ENCODE assay signal across 41 mouse cellular contexts in the genomic region with DNA sequence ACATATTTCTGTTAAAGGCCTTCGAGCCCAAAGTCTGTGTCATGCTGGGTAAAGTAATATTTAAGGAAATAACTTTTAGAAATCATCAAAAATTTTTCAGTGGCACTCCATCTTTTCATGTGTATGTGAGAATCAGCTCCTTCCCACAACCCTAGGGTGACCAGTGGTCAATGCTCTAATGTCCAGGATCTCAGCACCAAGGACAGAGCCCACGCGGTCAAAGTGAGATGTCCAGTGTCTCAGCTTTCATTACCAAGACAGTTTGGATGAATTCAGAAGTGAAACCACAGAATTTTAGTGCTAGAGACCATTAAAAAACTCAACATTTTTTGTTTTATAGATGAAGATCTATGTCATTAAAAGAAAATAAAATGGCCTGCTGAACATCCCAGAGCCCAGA. TPM values are rescaled to one million over a fixed set of nuclear protein-coding genes. Genes with fewer than 3 reads are reported as not detected.
DNase-seq lines count a peak whose midpoint lies in the region; ATAC-seq and TF ChIP-seq lines count a peak whose summit lies in the region.
"Had no signal": no experiment of that assay in that cellular context is flagged by ENCODE, and none has a peak within 500 bp of the region (broad histone marks: within the 10 kb centered on the region; RNA-seq: fewer than 3 reads in every experiment).

No protein-coding gene starts in this region.

- 56% methylated on average over 3 of the region's 3 CpGs for WGBS in kidney, postnatal 0 days
- 56% methylated on average over 3 of the region's 3 CpGs for WGBS in kidney, adult 2 months
- WGBS in intestine, embryonic 16.5 days = 69% methylated on average over 3 of the region's 3 CpGs

- no peak overlapping the region for H3K9ac ChIP-seq in kidney, postnatal 0 days (ENCODE audit: low read depth, low read length)
- no peak overlapping the region for H3K9ac ChIP-seq in intestine, embryonic 16.5 days (ENCODE audit: low read depth, low read length)
- H3K9ac ChIP-seq: embryonic facial prominence, embryonic 13.5 days; forebrain, embryonic 15.5 days; heart, embryonic 13.5 days; hindbrain, embryonic 14.5 days; liver, embryonic 12.5 days; liver, postnatal 0 days; midbrain, embryonic 13.5 days; stomach, embryonic 15.5 days had no signal

- no peak overlapping the region for H3K4me2 ChIP-seq in kidney, postnatal 0 days (ENCODE audit: low read length)
- H3K4me2 ChIP-seq in intestine, embryonic 16.5 days (ENCODE audit: low read depth, low read length) = no peak overlapping the region
- H3K4me2 ChIP-seq: embryonic facial prominence, embryonic 13.5 days; forebrain, embryonic 15.5 days; heart, embryonic 13.5 days; hindbrain, embryonic 14.5 days; liver, embryonic 12.5 days; midbrain, embryonic 13.5 days; stomach, embryonic 15.5 days had no signal

- no peaks in the 10 kb centered on the region for H3K4me1 ChIP-seq in kidney, postnatal 0 days (replicated peaks; ENCODE audit: insufficient read depth, low read length)
- H3K4me1 ChIP-seq in kidney, adult 2 months (ENCODE audit: control insufficient read depth, insufficient read depth, low read length) = no peaks in the 10 kb centered on the region
- H3K4me1 ChIP-seq in intestine, embryonic 16.5 days (ENCODE audit: control insufficient read depth, insufficient read depth, low read length) = no peaks in the 10 kb centered on the region
- H3K4me1 ChIP-seq: embryonic facial prominence, embryonic 13.5 days; forebrain, embryonic 10.5 days; heart, embryonic 13.5 days; liver, embryonic 12.5 days; midbrain, embryonic 13.5 days; stomach, embryonic 15.5 days had no signal

- ATAC-seq in kidney, postnatal 0 days (replicated peaks; ENCODE audit: low FRiP score, low read depth) = no peak
- no peak for ATAC-seq in intestine, embryonic 16.5 days
- ATAC-seq: forebrain, embryonic 15.5 days; liver, embryonic 12.5 days; liver, postnatal 0 days; lung, postnatal 0 days; midbrain, embryonic 13.5 days; Patski had no signal

- DNase-seq in kidney, postnatal 0 days (ENCODE audit: low spot score) = peak; percentile 48
- DNase-seq in kidney, adult 2 months = no peak
- DNase-seq in 3T3-L1 (ENCODE audit: low read depth, low spot score) = peak; percentile 56
- peak; percentile 21 for DNase-seq in Muller cell, postnatal 12 days (ENCODE audit: inconsistent ontology term)
- peak; percentile 37 for DNase-seq in embryo, embryonic 11 days
- DNase-seq in left cerebral cortex, postnatal 25 days (ENCODE audit: low spot score in 2 of 2) = no peak
- DNase-seq: gastrocnemius, postnatal 25 days; heart, postnatal 10 days; kidney, adult 11 months; kidney, postnatal 14 days; liver, postnatal 0 days; right cerebral cortex, postnatal 25 days; thymus, postnatal 14 days had no signal

- H3K36me3 ChIP-seq in kidney, postnatal 0 days (ENCODE audit: insufficient read depth, low read length) = no peaks in the 10 kb centered on the region
- no peaks in the 10 kb centered on the region for H3K36me3 ChIP-seq in kidney, adult 2 months (ENCODE audit: control insufficient read depth, insufficient read depth, low read length)
- H3K36me3 ChIP-seq in intestine, embryonic 16.5 days (ENCODE audit: control insufficient read depth, insufficient read depth, low read length) = no peaks in the 10 kb centered on the region
- H3K36me3 ChIP-seq: embryonic facial prominence, embryonic 13.5 days; forebrain, embryonic 10.5 days; forebrain, embryonic 15.5 days; heart, embryonic 13.5 days; liver, embryonic 12.5 days; midbrain, embryonic 13.5 days; stomach, embryonic 15.5 days had no signal

- H3K27me3 ChIP-seq in kidney, postnatal 0 days (ENCODE audit: insufficient read depth, low read length) = no peaks in the 10 kb centered on the region
- peaks cover 2% of the 10 kb centered on the region; the same call in 1 of the 2 replicates for H3K27me3 ChIP-seq in kidney, adult 2 months (replicated peaks; ENCODE audit: control insufficient read depth, insufficient read depth, low read length)
- H3K27me3 ChIP-seq in intestine, embryonic 16.5 days (replicated peaks; ENCODE audit: control insufficient read depth, insufficient read depth, low read length) = no peaks in the 10 kb centered on the region
- H3K27me3 ChIP-seq: embryonic facial prominence, embryonic 13.5 days; forebrain, embryonic 15.5 days; heart, embryonic 13.5 days; liver, embryonic 12.5 days; midbrain, embryonic 13.5 days; Patski; stomach, embryonic 15.5 days had no signal

- TF ChIP-seq POLR2A in kidney, adult 2 months (IDR thresholded peaks at IDR 0.05; ENCODE audit: low read depth, low read length) = no peak

- no peak overlapping the region for H3K27ac ChIP-seq in kidney, postnatal 0 days
- no peak overlapping the region for H3K27ac ChIP-seq in kidney, adult 2 months (ENCODE audit: insufficient read depth, low read depth, low read length)
- no peak overlapping the region for H3K27ac ChIP-seq in intestine, embryonic 16.5 days (ENCODE audit: low read length)
- H3K27ac ChIP-seq: embryonic facial prominence, embryonic 13.5 days; forebrain, embryonic 10.5 days; forebrain, embryonic 15.5 days; heart, embryonic 13.5 days; hindbrain, embryonic 14.5 days; left cerebral cortex, adult 2 months; liver, embryonic 12.5 days; macrophage; midbrain, embryonic 13.5 days; stomach, embryonic 15.5 days had no signal

- intact Hi-C loops in left cerebral cortex, postnatal 25 days (cut with DNase I) = no loop called here

- H3K9me3 ChIP-seq in kidney, postnatal 0 days (replicated peaks; ENCODE audit: low read length) = no peaks in the 10 kb centered on the region
- H3K9me3 ChIP-seq in intestine, embryonic 16.5 days (ENCODE audit: control insufficient read depth, low read length) = no peaks in the 10 kb centered on the region
- H3K9me3 ChIP-seq: embryonic facial prominence, embryonic 13.5 days; forebrain, embryonic 10.5 days; forebrain, embryonic 15.5 days; heart, embryonic 13.5 days; liver, embryonic 12.5 days; midbrain, embryonic 13.5 days; stomach, embryonic 15.5 days had no signal

- no peak for TF ChIP-seq CTCF in kidney, postnatal 0 days (IDR thresholded peaks at IDR 0.05; ENCODE audit: low read depth)
- no peak for TF ChIP-seq CTCF in kidney, adult 2 months (conservative IDR thresholded peaks at IDR 0.05; ENCODE audit: insufficient read depth, insufficient read length, low read depth, low read length)

- no peak overlapping the region for H3K4me3 ChIP-seq in kidney, postnatal 0 days (replicated peaks; ENCODE audit: low read depth, low read length)
- H3K4me3 ChIP-seq in kidney, adult 2 months (ENCODE audit: insufficient read depth, low read depth, low read length) = no peak overlapping the region
- H3K4me3 ChIP-seq in intestine, embryonic 16.5 days (ENCODE audit: low read length) = no peak overlapping the region
- H3K4me3 ChIP-seq: embryonic facial prominence, embryonic 13.5 days; forebrain, embryonic 10.5 days; forebrain, embryonic 15.5 days; heart, embryonic 13.5 days; left cerebral cortex, adult 2 months; liver, embryonic 12.5 days; midbrain, embryonic 13.5 days; stomach, embryonic 15.5 days had no signal

RNA-seq across cellular contexts. Expression of gene Kcna10, which starts 10.9 kb away (rescaled TPM):
- polyA plus RNA-seq in kidney, postnatal 0 days (2015; fragmentation: Nextera tagmentation; extraction: Ambion mirVana) = not detected in 2 replicates
- not detected in 2 replicates for polyA plus RNA-seq in kidney, adult 2 months (2012; rRNA removed)
- total RNA-seq in left cerebral cortex, postnatal 25 days (2021) = not detected
- polyA plus RNA-seq in intestine, embryonic 16.5 days (2015; fragmentation: Nextera tagmentation; extraction: Ambion mirVana) = not detected in 2 replicates
- total RNA-seq: CH12.LX; ES-E14; gastrocnemius, adult 18-20 months; heart, adult 8-10 months; heart, postnatal 10 days; hematopoietic stem cell, adult 5-6 weeks; layer of hippocampus, adult 18-20 months; layer of hippocampus, postnatal 10 days; megakaryocyte-erythroid progenitor cell, adult 5-6 weeks had no signal
- polyA plus RNA-seq: C2C12; embryonic facial prominence, embryonic 13.5 days; forebrain, embryonic 10.5 days; forebrain, embryonic 15.5 days; heart, embryonic 13.5 days; hindbrain, embryonic 14.5 days; limb, embryonic 14.5 days; liver, embryonic 12.5 days; liver, postnatal 0 days; lung, postnatal 0 days; macrophage; midbrain, embryonic 13.5 days; neural tube, embryonic 14.5 days; Patski; stomach, embryonic 15.5 days; urinary bladder, adult 2 months had no signal

RNA-seq across cellular contexts. Expression of gene Cym, which starts 49.6 kb away (rescaled TPM):
- polyA plus RNA-seq in kidney, postnatal 0 days (2015; fragmentation: Nextera tagmentation; extraction: Ambion mirVana) = 0.93 and 1.2 TPM in 2 replicates
- 1.9 and 2.4 TPM in 2 replicates for polyA plus RNA-seq in kidney, adult 2 months (2012; rRNA removed)
- not detected for total RNA-seq in left cerebral cortex, postnatal 25 days (2021)
- 7.6 and 10.5 TPM in 2 replicates for polyA plus RNA-seq in intestine, embryonic 16.5 days (2015; fragmentation: Nextera tagmentation; extraction: Ambion mirVana)
- total RNA-seq: CH12.LX; ES-E14; gastrocnemius, adult 18-20 months; gastrocnemius, postnatal 25 days; heart, adult 8-10 months; heart, postnatal 10 days; hematopoietic stem cell, adult 5-6 weeks; layer of hippocampus, adult 18-20 months; layer of hippocampus, postnatal 10 days; left cerebral cortex, adult 2 months; left cerebral cortex, postnatal 4 days; megakaryocyte-erythroid progenitor cell, adult 5-6 weeks had no signal
- polyA plus RNA-seq: C2C12; forebrain, embryonic 10.5 days; hindbrain, embryonic 14.5 days; liver, embryonic 12.5 days; macrophage; Patski; urinary bladder, adult 2 months had no signal

RNA-seq across cellular contexts. Expression of gene A630076J17Rik, which starts 58.5 kb away (rescaled TPM):
- not detected in 2 replicates for polyA plus RNA-seq in kidney, postnatal 0 days (2015; fragmentation: Nextera tagmentation; extraction: Ambion mirVana)
- not detected in 2 replicates for polyA plus RNA-seq in kidney, adult 2 months (2012; rRNA removed)
- total RNA-seq in left cerebral cortex, postnatal 25 days (2021) = not detected
- not detected in 2 replicates for polyA plus RNA-seq in intestine, embryonic 16.5 days (2015; fragmentation: Nextera tagmentation; extraction: Ambion mirVana)
- total RNA-seq: CH12.LX; ES-E14; gastrocnemius, adult 18-20 months; gastrocnemius, postnatal 25 days; heart, adult 8-10 months; heart, postnatal 10 days; hematopoietic stem cell, adult 5-6 weeks; layer of hippocampus, adult 18-20 months; layer of hippocampus, postnatal 10 days; left cerebral cortex, adult 2 months; left cerebral cortex, postnatal 4 days; megakaryocyte-erythroid progenitor cell, adult 5-6 weeks had no signal
- polyA plus RNA-seq: cortical plate, adult 2 months; embryonic facial prominence, embryonic 13.5 days; forebrain, embryonic 10.5 days; forebrain, embryonic 15.5 days; frontal cortex, adult 2 months; heart, embryonic 13.5 days; hindbrain, embryonic 14.5 days; limb, embryonic 14.5 days; liver, embryonic 12.5 days; lung, postnatal 0 days; macrophage; midbrain, embryonic 13.5 days; neural tube, embryonic 14.5 days; Patski; urinary bladder, adult 2 months had no signal

Comparison
In these comparisons a context has a peak if more than half of its experiments do, and no peak if none do; other contexts are left out.
1. DNase-seq: peak in kidney, postnatal 0 days (single experiment), 3T3-L1 (single experiment), Muller cell, postnatal 12 days (single experiment) and embryo, embryonic 11 days (single experiment); none in kidney, adult 2 months (single experiment) and left cerebral cortex, postnatal 25 days (0 of 2).